Mouse (Mus musculus) lung, adult 2 months (tissue): ENCODE measurements around the gene Hdac5.

ENCODE experiments used
- CTCF ChIP-seq: fragments of 200-500 bp; IDR thresholded peaks from 2 replicates; pipeline ENCODE4 v1.5.1; 2011; ENCODE audit warnings: mild to moderate bottlenecking, low read length, control low read depth; ENCODE audit not compliant: insufficient read depth
- POLR2A ChIP-seq: fragments of 200-500 bp; IDR thresholded peaks from 2 replicates; pipeline ENCODE4 v1.6.1; 2011; ENCODE audit warnings: low read depth, mild to moderate bottlenecking, control low read depth, low read length, borderline replicate concordance; ENCODE audit errors: extremely low read depth

GRCm38 (mm10) chr11:102208846-102209245 is 21.1 kb downstream of the Hdac5 start:
- TF ChIP-seq POLR2A (no peak), CTCF (no peak)
